Mouse (Mus musculus): ENCODE data around the gene Astn2.

The Astn2 gene

DNA sequence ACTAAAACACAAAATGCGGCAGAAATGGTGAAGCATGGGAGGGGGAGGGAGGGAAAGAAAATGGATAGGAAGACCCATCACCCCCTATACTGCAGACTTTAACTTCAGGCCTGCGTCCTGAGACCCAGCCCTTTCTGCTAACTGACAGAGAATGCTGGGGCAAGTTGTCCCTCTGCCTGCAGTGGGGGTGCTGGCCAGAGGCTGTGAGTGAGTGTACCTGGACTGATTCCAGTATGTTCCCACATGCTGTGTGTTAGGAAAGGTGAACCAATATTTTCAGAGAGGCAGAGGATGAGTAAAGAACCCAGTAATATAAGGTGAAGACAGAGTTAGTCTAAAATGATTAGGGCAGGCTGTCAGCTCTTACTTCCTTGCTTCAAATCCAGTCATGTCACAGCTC is 561.2 kb downstream of the Astn2 start:
- no peak for DNase-seq (ENCODE audit: low spot score in 2 of 2)

GRCm38 (mm10) chr4:65839550-65840000 is 564.8 kb downstream of the Astn2 start:
- no peak for DNase-seq (ENCODE audit: low spot score in 2 of 2)

DNA sequence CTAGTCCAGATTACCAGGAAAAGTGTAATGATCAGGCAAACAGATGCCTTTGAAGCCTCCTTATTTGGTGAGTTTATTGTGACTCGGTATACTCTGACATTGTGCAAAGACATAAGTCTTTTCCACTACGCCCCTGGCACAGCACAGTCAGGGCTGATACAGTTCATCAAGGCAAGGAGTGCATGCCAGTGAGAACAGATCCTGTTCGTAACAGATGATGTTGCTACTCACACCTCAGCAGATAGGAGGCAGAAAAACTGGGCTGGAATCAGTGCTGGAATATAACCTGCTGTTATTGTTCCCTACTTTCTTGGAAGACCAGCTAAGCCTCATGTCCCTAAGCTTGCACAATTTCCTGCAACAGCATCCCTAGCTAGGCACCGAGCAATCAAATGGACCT is 565.6 kb downstream of the Astn2 start:
- no peak for DNase-seq (ENCODE audit: low spot score in 2 of 2)

DNA sequence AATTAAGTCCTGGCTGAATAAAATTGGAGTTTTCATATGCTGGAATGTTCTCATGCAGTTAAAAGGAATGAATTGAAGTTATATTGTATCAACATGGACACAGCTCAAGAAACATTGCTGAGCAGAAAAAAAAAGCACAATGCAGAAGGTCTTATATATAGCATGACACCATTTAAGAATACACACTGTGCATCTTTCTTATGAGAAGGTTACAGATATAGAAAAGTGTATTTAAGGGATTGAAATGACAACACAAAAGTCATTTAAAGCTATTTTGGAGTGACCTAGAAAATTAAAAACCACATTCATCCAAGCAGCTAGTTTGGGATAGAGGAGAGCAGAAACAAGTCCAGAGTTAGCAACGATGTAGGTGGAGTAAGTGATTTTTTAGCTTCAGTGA is 571.4 kb downstream of the Astn2 start:
- no peak for DNase-seq (ENCODE audit: low spot score in 2 of 2)

- DNase-seq (ENCODE audit: low spot score in 2 of 2) = no peak
Observed at GRCm38 (mm10) chr4:65831872-65832271, 572.5 kb downstream of the Astn2 start.

DNA sequence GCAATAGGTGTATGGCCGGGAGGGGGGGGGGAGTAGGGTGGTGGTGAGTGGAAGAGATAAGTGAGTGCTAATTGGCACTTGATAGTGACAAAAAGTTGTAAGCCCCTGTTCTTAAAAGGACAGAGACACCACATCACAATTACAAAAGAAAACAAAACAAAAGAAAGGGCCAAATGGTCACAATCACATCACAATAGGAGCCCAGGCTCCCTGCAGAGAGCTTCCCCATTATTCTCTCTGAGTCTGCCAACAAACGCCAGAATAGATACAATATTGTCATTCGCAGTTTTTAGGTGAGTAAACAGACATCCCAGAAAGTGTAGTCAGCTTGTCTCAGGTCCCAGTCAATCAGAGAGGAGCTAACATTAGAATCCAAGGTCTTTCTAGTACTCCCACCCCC is 573.9 kb downstream of the Astn2 start:
- DNase-seq (ENCODE audit: low spot score in 2 of 2) = no peak

DNA sequence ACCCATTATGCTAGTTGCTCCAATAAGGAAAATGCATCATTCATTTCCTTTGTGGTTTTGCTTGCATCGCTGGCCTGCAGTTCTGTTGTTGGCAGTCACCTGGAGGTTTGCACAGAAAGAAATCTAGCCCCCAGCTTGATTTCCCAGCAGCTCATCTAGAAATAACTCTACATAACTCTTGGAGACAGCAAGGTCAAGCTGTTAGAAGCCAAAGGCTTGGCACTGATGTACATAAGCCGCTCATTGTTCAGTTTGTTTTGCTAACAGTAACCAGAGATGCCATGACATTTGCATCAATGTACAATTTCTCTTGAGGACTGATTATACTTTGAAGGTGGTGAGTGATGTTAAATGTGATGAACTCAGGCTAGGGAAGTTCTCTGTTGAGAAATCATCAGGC is 583.3 kb downstream of the Astn2 start:
- DNase-seq (ENCODE audit: low spot score in 2 of 2) = no peak

GRCm38 (mm10) chr4:65820236-65820635 is 584.2 kb downstream of the Astn2 start:
- no peak for DNase-seq (ENCODE audit: low spot score in 2 of 2)

DNA sequence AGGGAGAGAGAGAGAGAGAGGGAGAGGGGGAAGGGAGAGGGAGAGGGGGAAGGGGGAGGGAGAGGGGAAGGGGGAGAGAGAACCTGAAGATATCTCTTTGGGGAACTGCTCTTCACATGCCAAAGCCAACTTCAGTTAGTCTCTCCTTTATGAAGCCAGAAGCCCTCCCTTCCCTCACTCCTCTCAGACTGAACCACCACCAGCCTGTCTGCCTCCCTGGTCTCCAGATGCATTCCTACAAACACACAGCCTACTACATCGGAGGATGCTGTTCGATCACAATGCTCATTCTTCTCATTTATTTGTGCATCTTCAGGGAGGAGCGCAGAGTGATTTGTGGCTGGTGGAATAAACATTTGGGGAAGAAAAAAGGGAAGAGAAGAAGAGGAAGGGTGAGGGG is 584.6 kb downstream of the Astn2 start:
- no peak for DNase-seq (ENCODE audit: low spot score in 2 of 2)

- DNase-seq (ENCODE audit: low spot score in 2 of 2) = no peak
Observed at GRCm38 (mm10) chr4:65814176-65814535, 590.3 kb downstream of the Astn2 start.

DNA sequence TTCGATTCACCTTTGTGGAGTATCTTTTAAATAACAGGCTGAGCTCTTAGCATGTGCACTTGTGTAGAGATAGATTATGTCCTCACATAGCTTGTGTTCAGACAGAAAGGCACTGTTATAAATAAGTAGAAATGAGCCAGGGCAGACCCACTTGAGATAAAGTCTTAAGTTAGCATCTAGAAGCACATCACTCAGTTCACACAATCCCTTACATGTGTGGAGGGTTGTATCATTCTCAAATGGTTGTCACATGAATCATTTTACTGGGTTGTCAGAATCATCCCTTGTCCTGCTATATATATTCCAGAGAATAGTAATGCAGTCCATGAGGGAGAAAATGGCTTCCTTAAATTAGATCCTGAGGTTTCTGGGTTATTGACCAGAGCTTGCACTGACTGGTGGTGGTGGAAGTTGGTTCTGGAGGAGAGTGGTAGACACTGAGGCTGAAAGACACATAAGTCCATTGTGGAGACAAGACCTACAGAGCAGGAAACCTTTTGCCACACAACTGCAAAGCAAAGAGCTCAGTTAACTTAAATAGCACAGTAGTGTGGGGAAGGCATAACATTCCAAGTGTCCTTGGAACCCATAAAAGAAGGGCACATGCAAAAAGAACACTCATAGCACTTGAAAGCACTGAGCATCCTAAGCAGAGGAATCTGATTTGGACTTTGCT is 590.8 kb downstream of the Astn2 start:
- no peak for DNase-seq (ENCODE audit: low spot score in 2 of 2)

GRCm38 (mm10) chr4:65807341-65807740 is 597.1 kb downstream of the Astn2 start:
- no peak for DNase-seq (ENCODE audit: low spot score in 2 of 2)

DNA sequence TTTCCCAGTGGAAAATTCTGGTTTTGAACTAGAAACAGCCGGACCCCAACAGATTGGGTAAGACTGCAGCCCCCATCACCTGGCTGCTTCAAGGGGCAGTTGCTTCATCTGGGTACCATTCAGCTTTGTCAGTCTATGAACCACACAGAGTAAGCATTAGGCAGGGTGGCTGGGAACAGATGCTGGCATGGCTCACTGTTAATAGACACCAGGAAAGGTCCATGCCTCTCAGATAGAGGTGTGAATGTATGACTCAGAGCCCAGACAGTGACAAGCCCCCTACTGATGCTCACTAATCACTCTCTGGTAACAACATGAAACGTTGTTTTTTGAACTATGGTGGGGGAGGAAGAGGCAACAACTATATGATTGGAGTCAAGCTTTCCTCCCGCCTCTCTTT is 603.2 kb downstream of the Astn2 start:
- no peak for DNase-seq (ENCODE audit: low spot score in 2 of 2)

- DNase-seq (ENCODE audit: low spot score in 2 of 2) = no peak
Observed at GRCm38 (mm10) chr4:65791051-65791450, 613.4 kb downstream of the Astn2 start.

GRCm38 (mm10) chr4:65773368-65774010 is 630.9 kb downstream of the Astn2 start:
- no peak for DNase-seq (ENCODE audit: low spot score in 2 of 2)

DNA sequence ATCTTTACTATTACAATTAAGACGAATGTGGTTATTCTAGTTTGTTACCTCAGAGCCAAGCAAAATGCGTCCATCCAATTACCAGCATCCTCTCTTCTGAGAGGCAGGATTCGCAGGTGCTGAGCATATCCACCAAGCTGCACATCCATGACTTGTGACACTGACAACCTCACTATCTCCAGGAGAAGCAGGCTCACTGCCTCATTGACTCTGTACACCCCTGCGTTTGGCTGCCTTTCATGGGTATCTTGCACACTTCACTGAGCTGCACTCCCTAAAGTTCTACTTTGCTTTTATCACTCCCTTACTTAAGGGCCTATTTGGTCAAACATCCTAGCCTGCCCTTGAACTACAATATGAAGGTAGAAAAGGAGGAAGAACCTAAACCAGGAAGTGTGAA is 633.5 kb downstream of the Astn2 start:
- DNase-seq (ENCODE audit: low spot score in 2 of 2) = no peak

- no peak for DNase-seq (ENCODE audit: low spot score in 2 of 2)
Observed at GRCm38 (mm10) chr4:65767919-65768318, 636.5 kb downstream of the Astn2 start.

DNA sequence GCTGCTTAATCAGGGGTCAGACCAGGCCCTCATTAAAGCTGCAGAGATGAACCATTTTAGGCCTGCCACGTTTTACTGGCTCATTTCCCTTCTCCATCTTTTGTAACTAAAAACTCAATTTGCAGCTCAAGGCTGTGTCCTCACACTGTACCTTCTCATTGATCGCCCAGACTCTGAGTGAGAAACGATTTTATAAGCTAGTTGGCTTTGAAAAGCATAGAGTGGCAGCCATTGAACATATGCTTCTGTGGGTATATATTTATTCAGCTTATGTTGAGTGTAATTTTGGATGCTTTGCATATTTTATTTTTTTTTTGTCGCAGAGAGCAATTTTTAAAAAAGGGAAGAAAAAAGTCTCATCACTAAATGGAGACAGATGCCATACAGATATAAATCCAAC is 637.0 kb downstream of the Astn2 start:
- no peak for DNase-seq (ENCODE audit: low spot score in 2 of 2)

- no peak for DNase-seq (ENCODE audit: low spot score in 2 of 2)
Observed at GRCm38 (mm10) chr4:65765312-65765711, 639.1 kb downstream of the Astn2 start.

- no peak for DNase-seq (ENCODE audit: low spot score in 2 of 2)
Observed at GRCm38 (mm10) chr4:65764275-65764674, 640.1 kb downstream of the Astn2 start.

- DNase-seq (ENCODE audit: low spot score in 2 of 2) = no peak
Observed at GRCm38 (mm10) chr4:65763823-65764222, 640.6 kb downstream of the Astn2 start.

DNA sequence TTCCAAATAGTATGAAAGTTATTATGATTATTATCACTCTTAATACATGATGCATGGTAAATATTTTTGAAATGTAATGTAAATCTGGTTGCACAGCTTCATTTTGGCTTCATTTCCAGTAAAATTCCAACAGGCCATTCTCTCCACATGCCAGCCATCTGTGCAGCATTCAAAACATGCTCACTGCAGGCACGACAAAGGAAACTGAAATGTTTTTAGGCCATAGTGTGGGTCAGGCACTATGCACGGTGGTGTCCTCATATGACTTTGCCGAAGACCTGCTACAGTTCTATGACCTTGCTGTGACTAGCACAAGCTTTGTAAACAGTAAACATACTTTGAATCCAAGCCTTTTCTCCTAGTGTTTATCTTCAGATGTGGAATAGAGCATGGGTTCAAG is 642.3 kb downstream of the Astn2 start:
- no peak for DNase-seq (ENCODE audit: low spot score in 2 of 2)

- no peak for DNase-seq (ENCODE audit: low spot score in 2 of 2)
Observed at GRCm38 (mm10) chr4:65761658-65762057, 642.8 kb downstream of the Astn2 start.

- DNase-seq (ENCODE audit: low spot score in 2 of 2) = no peak
Observed at GRCm38 (mm10) chr4:65758875-65759201, 645.6 kb downstream of the Astn2 start.

Measured in thymus, postnatal 10 days (tissue).